Mouse (Mus musculus) kidney, adult 11 months (tissue): ENCODE results near the gene Mtg1.

Source experiments
- DNase-seq: peaks from one replicate; pipeline ENCODE4 v3.0.0; 2022

Mtg1 gene

GRCm38 (mm10) chr7:140137135-140138020, at the start of gene Mtg1:
Gene Mtg1, plus strand, starts transcription at chr7:140137564.
- peak; percentile 95 for DNase-seq

- DNase-seq, result no peak
Measured at GRCm38 (mm10) chr7:140090601-140091000, 46.8 kb upstream of the Mtg1 start.

GRCm38 (mm10) chr7:140092924-140093528, 44.3 kb upstream of the Mtg1 start, which contains the start of gene Prap1:
Gene Prap1, plus strand, starts transcription at chr7:140093395.
- DNase-seq, result no peak

GRCm38 (mm10) chr7:140094954-140095353, 42.4 kb upstream of the Mtg1 start:
- no peak for DNase-seq

- peak; percentile 89 for DNase-seq
Measured at GRCm38 (mm10) chr7:140095556-140095955, 41.8 kb upstream of the Mtg1 start.

- DNase-seq, result no peak
Measured at GRCm38 (mm10) chr7:140096055-140096454, 41.3 kb upstream of the Mtg1 start.

GRCm38 (mm10) chr7:140098466-140098865, 38.9 kb upstream of the Mtg1 start:
- no peak for DNase-seq

GRCm38 (mm10) chr7:140101498-140101897, 35.9 kb upstream of the Mtg1 start:
- no peak for DNase-seq

GRCm38 (mm10) chr7:140101993-140102860, 35.1 kb upstream of the Mtg1 start, which contains the start of gene Fuom:
Gene Fuom, minus strand, starts transcription at chr7:140102441.
- DNase-seq, result peak; percentile 92

GRCm38 (mm10) chr7:140104009-140104408, 33.4 kb upstream of the Mtg1 start:
- no peak for DNase-seq

GRCm38 (mm10) chr7:140111943-140112342, 25.4 kb upstream of the Mtg1 start:
- DNase-seq, result no peak

GRCm38 (mm10) chr7:140115583-140116328, 21.6 kb upstream of the Mtg1 start, which contains the start of gene Paox:
Gene Paox, plus strand, starts transcription at chr7:140115799.
- peak; percentile 81 for DNase-seq

- DNase-seq, result peak; percentile 93
Measured at GRCm38 (mm10) chr7:140116329-140117054, 20.9 kb upstream of the Mtg1 start, which contains the start of gene Echs1. Gene Echs1, minus strand, starts transcription at chr7:140116476.

- DNase-seq, result no peak
Measured at GRCm38 (mm10) chr7:140120484-140120883, 16.9 kb upstream of the Mtg1 start.

GRCm38 (mm10) chr7:140121338-140121910, 15.9 kb upstream of the Mtg1 start:
- no peak for DNase-seq

- DNase-seq, result no peak
Measured at GRCm38 (mm10) chr7:140122765-140123164, 14.6 kb upstream of the Mtg1 start.

- DNase-seq, result no peak
Measured at GRCm38 (mm10) chr7:140124382-140124781, 13.0 kb upstream of the Mtg1 start.

- DNase-seq, result peak; percentile 94
Measured at GRCm38 (mm10) chr7:140125278-140126021, 11.9 kb upstream of the Mtg1 start.

- no peak for DNase-seq
Measured at GRCm38 (mm10) chr7:140126022-140126350, 11.4 kb upstream of the Mtg1 start.

GRCm38 (mm10) chr7:140126934-140127333, 10.4 kb upstream of the Mtg1 start:
- DNase-seq, result no peak
